Mouse (Mus musculus): Measurements from ENCODE around the gene Rtn3.
"Not testable (repeated sequence)": the region's sequence is repeated elsewhere in the genome, so short reads cannot be mapped to it uniquely, and the experiment has no call there.

GRCm38 (mm10) chr19:7496070-7496469, 13.0 kb upstream of the Rtn3 start:
- not testable (repeated sequence) for TF ChIP-seq CTCF (IDR thresholded peaks at IDR 0.05; ENCODE audit: borderline replicate concordance, insufficient read depth, low read length); POLR2A (IDR thresholded peaks at IDR 0.05; ENCODE audit: low read depth, low read length)

Data from embryonic fibroblast, embryonic 13.5 days (primary cell).